Mouse (Mus musculus) erythroblast, embryonic 14.5 days (primary cell): ENCODE results near the gene Gm49393. TPM values are rescaled to one million over a fixed set of nuclear protein-coding genes. Genes with fewer than 3 reads are reported as not detected.

Experiments used
- H3K27me3 ChIP-seq: 2 replicates; pipeline ENCODE4 v1.6.1; 2012; ENCODE audit warnings: inconsistent platforms; ENCODE audit not compliant: control insufficient read depth
- H3K36me3 ChIP-seq: 2 replicates; pipeline ENCODE4 v1.6.1; 2012; ENCODE audit warnings: mild to moderate bottlenecking, inconsistent platforms; ENCODE audit not compliant: control insufficient read depth
- H3K4me1 ChIP-seq: 2 replicates; pipeline ENCODE4 v1.6.1; 2012; ENCODE audit warnings: inconsistent platforms; ENCODE audit not compliant: control insufficient read depth
- H3K4me3 ChIP-seq: replicated peaks from 2 replicates; pipeline ENCODE3; 2012; ENCODE audit warnings: moderate library complexity, mild to moderate bottlenecking, inconsistent platforms
- H3K9me3 ChIP-seq: 2 replicates; pipeline ENCODE4 v1.6.1; 2012; ENCODE audit warnings: low read length, inconsistent platforms, mixed read lengths; ENCODE audit not compliant: control insufficient read depth
- GATA1 ChIP-seq: IDR thresholded peaks from 2 replicates; pipeline ENCODE4 v1.6.1; 2012; ENCODE audit warnings: low read length, inconsistent platforms, mixed read lengths
- TAL1 ChIP-seq: IDR thresholded peaks from 3 replicates; pipeline ENCODE4 v1.6.1; 2012; ENCODE audit warnings: low read length, inconsistent platforms, mixed read lengths
- polyA plus RNA-seq: library from polyadenylated mRNA; stranded (reverse); fragments of >175 nt; gene quantifications from 2 replicates; pipeline ENCODE4 v1.2.3, GENCODE M21; 2012

Gene Gm49393
- polyA plus RNA-seq, 1 experiment, result not detected

GRCm38 (mm10) chr13:60892301-60892700 lies 43.1 kb downstream of the Gm49393 start:
- TF ChIP-seq GATA1 (no peak), TAL1 (no peak)
- Histone ChIP-seq H3K36me3 (no peaks in the 10 kb centered on the region), H3K9me3 (no peaks in the 10 kb centered on the region), H3K4me3 (no peak overlapping the region), H3K4me1 (no peaks in the 10 kb centered on the region), H3K27me3 (no peaks in the 10 kb centered on the region)

GRCm38 (mm10) chr13:60864281-60864680 lies 71.1 kb downstream of the Gm49393 start, which contains the start of gene 4930486L24Rik:
Gene 4930486L24Rik (minus strand): TSS chr13:60864475.
- no peak for TF ChIP-seq GATA1
- no peak for TF ChIP-seq TAL1

GRCm38 (mm10) chr13:60848241-60849120 lies 86.9 kb downstream of the Gm49393 start:
- H3K9me3 ChIP-seq, result no peaks in the 10 kb centered on the region
- TF ChIP-seq GATA1 (no peak), TAL1 (no peak)
- no peak overlapping the region for H3K4me3 ChIP-seq
- no peaks in the 10 kb centered on the region for H3K27me3 ChIP-seq
- no peaks in the 10 kb centered on the region for H3K36me3 ChIP-seq
- H3K4me1 ChIP-seq, result no peaks in the 10 kb centered on the region

More at GRCm38 (mm10) chr13:60864281-60864680, 71.1 kb downstream of the Gm49393 start, which contains the start of gene 4930486L24Rik:
- no peak within 1 kb of the TSS for H3K4me3 ChIP-seq
- H3K9me3 ChIP-seq, result no peaks in the 10 kb centered on the region
- H3K27me3 ChIP-seq, result no peaks in the 10 kb centered on the region
- H3K4me1 ChIP-seq, result no peaks in the 10 kb centered on the region
- H3K36me3 ChIP-seq, result no peaks in the 10 kb centered on the region

GRCm38 (mm10) chr13:60843153-60843552 lies 92.2 kb downstream of the Gm49393 start:
- no peaks in the 10 kb centered on the region for H3K4me1 ChIP-seq
- H3K27me3 ChIP-seq, result no peaks in the 10 kb centered on the region
- no peaks in the 10 kb centered on the region for H3K36me3 ChIP-seq
- TF ChIP-seq GATA1, result no peak
- no peak for TF ChIP-seq TAL1
- H3K9me3 ChIP-seq, result no peaks in the 10 kb centered on the region
- H3K4me3 ChIP-seq, result no peak overlapping the region

- no peak overlapping the region for H3K4me3 ChIP-seq
- no peaks in the 10 kb centered on the region for H3K9me3 ChIP-seq
- no peaks in the 10 kb centered on the region for H3K27me3 ChIP-seq
- H3K4me1 ChIP-seq, result no peaks in the 10 kb centered on the region
- TF ChIP-seq TAL1, result no peak
- no peak for TF ChIP-seq GATA1
- H3K36me3 ChIP-seq, result no peaks in the 10 kb centered on the region
These were observed 92.7 kb downstream of the Gm49393 start for GRCm38 (mm10) chr13:60842703-60843102.

- Histone ChIP-seq H3K27me3 (no peaks in the 10 kb centered on the region), H3K4me1 (no peaks in the 10 kb centered on the region), H3K4me3 (no peak overlapping the region), H3K9me3 (no peaks in the 10 kb centered on the region), H3K36me3 (no peaks in the 10 kb centered on the region)
- no peak for TF ChIP-seq GATA1
- no peak for TF ChIP-seq TAL1
These were observed 96.0 kb downstream of the Gm49393 start for GRCm38 (mm10) chr13:60839353-60839902.

GRCm38 (mm10) chr13:60826052-60826451 lies 109.3 kb downstream of the Gm49393 start:
- TF ChIP-seq GATA1 (no peak), TAL1 (no peak)

GRCm38 (mm10) chr13:60820486-60821175 lies 114.8 kb downstream of the Gm49393 start:
- H3K27me3 ChIP-seq, result no peaks in the 10 kb centered on the region
- no peak overlapping the region for H3K4me3 ChIP-seq
- no peaks in the 10 kb centered on the region for H3K4me1 ChIP-seq
- H3K9me3 ChIP-seq, result no peaks in the 10 kb centered on the region
- TF ChIP-seq TAL1 (no peak), GATA1 (no peak)
- no peaks in the 10 kb centered on the region for H3K36me3 ChIP-seq

More at GRCm38 (mm10) chr13:60826052-60826451, 109.3 kb downstream of the Gm49393 start:
- Histone ChIP-seq H3K27me3 (no peaks in the 10 kb centered on the region), H3K36me3 (no peaks in the 10 kb centered on the region), H3K4me3 (no peak overlapping the region), H3K4me1 (no peaks in the 10 kb centered on the region), H3K9me3 (no peaks in the 10 kb centered on the region)

- no peaks in the 10 kb centered on the region for H3K27me3 ChIP-seq
- no peaks in the 10 kb centered on the region for H3K4me1 ChIP-seq
- TF ChIP-seq GATA1 (no peak), TAL1 (no peak)
- no peaks in the 10 kb centered on the region for H3K36me3 ChIP-seq
- H3K9me3 ChIP-seq, result no peaks in the 10 kb centered on the region
- no peak overlapping the region for H3K4me3 ChIP-seq
These were observed 115.9 kb downstream of the Gm49393 start for GRCm38 (mm10) chr13:60819469-60819868.
